Mouse (Mus musculus): ENCODE data around the gene Frmd4a. TPM values are rescaled to one million over a fixed set of nuclear protein-coding genes. Genes with fewer than 3 reads are reported as not detected.

Frmd4a gene
- polyA plus RNA-seq, 1 experiment from 2014 or later: 51.5 TPM

- no peak overlapping the region for H3K4me2 ChIP-seq
- peaks cover 17% of the 10 kb centered on the region for H3K36me3 ChIP-seq
- H3K27ac ChIP-seq (replicated peaks): no peak overlapping the region
- no peak overlapping the region for H3K4me3 ChIP-seq (replicated peaks)
- H3K9me3 ChIP-seq (replicated peaks): no peaks in the 10 kb centered on the region
- no peaks in the 10 kb centered on the region for H3K27me3 ChIP-seq (replicated peaks)
- H3K9ac ChIP-seq (replicated peaks): no peak overlapping the region
- WGBS: 85% methylated on average over 2 of the region's 2 CpGs
- peaks cover 32% of the 10 kb centered on the region for H3K4me1 ChIP-seq
- no peak for ATAC-seq (ENCODE audit: low FRiP score)
These were observed 565.4 kb downstream of the Frmd4a start for GRCm38 (mm10) chr2:4582930-4583329.

- Histone ChIP-seq H3K4me3 (replicated peaks) (no peak overlapping the region), H3K27ac (replicated peaks) (no peak overlapping the region; the same call in 1 of the 2 replicates), H3K9ac (replicated peaks) (no peak overlapping the region), H3K4me1 (peaks cover 33% of the 10 kb centered on the region), H3K36me3 (peaks cover 27% of the 10 kb centered on the region), H3K9me3 (replicated peaks) (no peaks in the 10 kb centered on the region), H3K4me2 (no peak overlapping the region), H3K27me3 (replicated peaks) (no peaks in the 10 kb centered on the region)
- WGBS: 75% methylated on average over 5 of the region's 5 CpGs
- ATAC-seq (ENCODE audit: low FRiP score): no peak
These were observed 566.7 kb downstream of the Frmd4a start for GRCm38 (mm10) chr2:4584252-4584651.

GRCm38 (mm10) chr2:4586245-4586644, 568.7 kb downstream of the Frmd4a start:
- H3K27ac ChIP-seq (replicated peaks): peak overlapping the region; percentile 19; the same call in 1 of the 2 replicates

GRCm38 (mm10) chr2:4587685-4588409, 570.3 kb downstream of the Frmd4a start:
- peaks cover 19% of the 10 kb centered on the region for H3K4me1 ChIP-seq
- H3K9ac ChIP-seq (replicated peaks): no peak overlapping the region
- H3K4me2 ChIP-seq: no peak overlapping the region
- ATAC-seq (ENCODE audit: low FRiP score): peak; percentile 23; the same call in 1 of the 2 replicates
- peaks cover 50% of the 10 kb centered on the region for H3K36me3 ChIP-seq
- no peak overlapping the region for H3K4me3 ChIP-seq (replicated peaks)
- H3K27me3 ChIP-seq (replicated peaks): no peaks in the 10 kb centered on the region
- H3K9me3 ChIP-seq (replicated peaks): no peaks in the 10 kb centered on the region
- 56% methylated on average over 13 of the region's 13 CpGs for WGBS
- H3K27ac ChIP-seq (replicated peaks): 0 out of 2 replicates have a peak overlapping the region, but pooled peaks have one; percentile 15

More at GRCm38 (mm10) chr2:4586245-4586644, 568.7 kb downstream of the Frmd4a start:
- Histone ChIP-seq H3K36me3 (peaks cover 40% of the 10 kb centered on the region), H3K27me3 (replicated peaks) (no peaks in the 10 kb centered on the region), H3K4me1 (peaks cover 19% of the 10 kb centered on the region), H3K4me2 (no peak overlapping the region), H3K9me3 (replicated peaks) (no peaks in the 10 kb centered on the region), H3K4me3 (replicated peaks) (no peak overlapping the region), H3K9ac (replicated peaks) (no peak overlapping the region)
- no peak for ATAC-seq (ENCODE audit: low FRiP score)
- WGBS: 64% methylated on average over 11 of the region's 11 CpGs

- Histone ChIP-seq H3K27ac (replicated peaks) (no peak overlapping the region), H3K27me3 (replicated peaks) (no peaks in the 10 kb centered on the region), H3K9me3 (replicated peaks) (no peaks in the 10 kb centered on the region), H3K4me1 (peaks cover 18% of the 10 kb centered on the region), H3K4me2 (no peak overlapping the region), H3K36me3 (peaks cover 56% of the 10 kb centered on the region), H3K4me3 (replicated peaks) (no peak overlapping the region), H3K9ac (replicated peaks) (no peak overlapping the region)
- WGBS: 92% methylated on average over 3 of the region's 3 CpGs
- ATAC-seq (ENCODE audit: low FRiP score): no peak
These were observed 574.1 kb downstream of the Frmd4a start for GRCm38 (mm10) chr2:4591647-4592046.

- 90% methylated on average over 7 of the region's 7 CpGs for WGBS
- H3K9ac ChIP-seq (replicated peaks): no peak overlapping the region
- H3K27me3 ChIP-seq (replicated peaks): no peaks in the 10 kb centered on the region
- no peak overlapping the region for H3K4me3 ChIP-seq (replicated peaks)
- no peak for ATAC-seq (ENCODE audit: low FRiP score)
- no peaks in the 10 kb centered on the region for H3K9me3 ChIP-seq (replicated peaks)
- H3K27ac ChIP-seq (replicated peaks): no peak overlapping the region
- H3K36me3 ChIP-seq: peaks cover 55% of the 10 kb centered on the region
- H3K4me1 ChIP-seq: peaks cover 11% of the 10 kb centered on the region
- H3K4me2 ChIP-seq: no peak overlapping the region
These were observed 575.1 kb downstream of the Frmd4a start for GRCm38 (mm10) chr2:4592666-4593065.

- Histone ChIP-seq H3K4me1 (peaks cover 5% of the 10 kb centered on the region), H3K4me2 (no peak overlapping the region), H3K9me3 (replicated peaks) (no peaks in the 10 kb centered on the region), H3K4me3 (replicated peaks) (no peak overlapping the region), H3K27me3 (replicated peaks) (no peaks in the 10 kb centered on the region), H3K27ac (replicated peaks) (no peak overlapping the region), H3K36me3 (peaks cover 51% of the 10 kb centered on the region), H3K9ac (replicated peaks) (no peak overlapping the region)
- 37% methylated on average over 9 of the region's 9 CpGs for WGBS
- peak; percentile 39; the same call in 1 of the 2 replicates for ATAC-seq (ENCODE audit: low FRiP score)
These were observed 575.9 kb downstream of the Frmd4a start for GRCm38 (mm10) chr2:4593433-4593832.

GRCm38 (mm10) chr2:4593878-4594387, 576.4 kb downstream of the Frmd4a start:
- H3K4me2 ChIP-seq: no peak overlapping the region
- H3K4me3 ChIP-seq (replicated peaks): no peak overlapping the region
- 91% methylated on average over 3 of the region's 3 CpGs for WGBS
- no peaks in the 10 kb centered on the region for H3K27me3 ChIP-seq (replicated peaks)
- H3K9ac ChIP-seq (replicated peaks): no peak overlapping the region
- no peak overlapping the region for H3K27ac ChIP-seq (replicated peaks)
- ATAC-seq (ENCODE audit: low FRiP score): no peak
- peaks cover 46% of the 10 kb centered on the region for H3K36me3 ChIP-seq
- peaks cover 5% of the 10 kb centered on the region for H3K4me1 ChIP-seq
- H3K9me3 ChIP-seq (replicated peaks): no peaks in the 10 kb centered on the region

- no peaks in the 10 kb centered on the region for H3K27me3 ChIP-seq (replicated peaks)
- H3K9ac ChIP-seq (replicated peaks): no peak overlapping the region
- no peak for ATAC-seq (ENCODE audit: low FRiP score)
- H3K9me3 ChIP-seq (replicated peaks): no peaks in the 10 kb centered on the region
- H3K27ac ChIP-seq (replicated peaks): no peak overlapping the region
- H3K4me1 ChIP-seq: peaks cover 18% of the 10 kb centered on the region
- no peak overlapping the region for H3K4me2 ChIP-seq
- WGBS: 92% methylated on average over 7 of the region's 7 CpGs
- peaks cover 28% of the 10 kb centered on the region for H3K36me3 ChIP-seq
- H3K4me3 ChIP-seq (replicated peaks): no peak overlapping the region
These were observed 579.5 kb downstream of the Frmd4a start for GRCm38 (mm10) chr2:4596992-4597391.

- no peak overlapping the region for H3K4me3 ChIP-seq (replicated peaks)
- 56% methylated on average over 15 of the region's 15 CpGs for WGBS
- peaks cover 43% of the 10 kb centered on the region for H3K36me3 ChIP-seq
- 0 out of 2 replicates have a peak, but pooled peaks have one; percentile 19 for ATAC-seq (ENCODE audit: low FRiP score)
- H3K9me3 ChIP-seq (replicated peaks): no peaks in the 10 kb centered on the region
- peaks cover 14% of the 10 kb centered on the region for H3K4me1 ChIP-seq
- no peaks in the 10 kb centered on the region for H3K27me3 ChIP-seq (replicated peaks)
- H3K4me2 ChIP-seq: no peak overlapping the region
- H3K27ac ChIP-seq (replicated peaks): peak overlapping the region; percentile 42
- H3K9ac ChIP-seq (replicated peaks): no peak overlapping the region
These were observed 583.7 kb downstream of the Frmd4a start for GRCm38 (mm10) chr2:4601034-4601890.

- H3K27me3 ChIP-seq (replicated peaks): no peaks in the 10 kb centered on the region
- H3K9me3 ChIP-seq (replicated peaks): no peaks in the 10 kb centered on the region
- H3K4me1 ChIP-seq: peaks cover 13% of the 10 kb centered on the region
- ATAC-seq (ENCODE audit: low FRiP score): no peak
- no peak overlapping the region for H3K27ac ChIP-seq (replicated peaks)
- H3K36me3 ChIP-seq: peaks cover 57% of the 10 kb centered on the region
- 89% methylated on average over 33 of the region's 33 CpGs for WGBS
- H3K4me3 ChIP-seq (replicated peaks): no peak overlapping the region
- no peak overlapping the region for H3K4me2 ChIP-seq
- H3K9ac ChIP-seq (replicated peaks): no peak overlapping the region
These were observed 585.9 kb downstream of the Frmd4a start for GRCm38 (mm10) chr2:4603361-4603945.
